Mouse (Mus musculus): ENCODE data around the gene Aldh1l2.
"Not testable (repeated sequence)": the region's sequence is repeated elsewhere in the genome, so short reads cannot be mapped to it uniquely, and the experiment has no call there.

The Aldh1l2 gene

GRCm38 (mm10) chr10:83533910-83534283, at the start of gene Aldh1l2:
Gene Aldh1l2 (minus strand): TSS chr10:83534140.
- DNase-seq (ENCODE audit: extremely low spot score, low read depth, low spot score) = no peak

GRCm38 (mm10) chr10:83565449-83566441, 31.8 kb upstream of the Aldh1l2 start:
- no peak for DNase-seq (ENCODE audit: extremely low spot score, low read depth, low spot score)

GRCm38 (mm10) chr10:83563005-83563404, 29.1 kb upstream of the Aldh1l2 start:
- no peak for DNase-seq (ENCODE audit: extremely low spot score, low read depth, low spot score)

GRCm38 (mm10) chr10:83545341-83545740, 11.4 kb upstream of the Aldh1l2 start:
- DNase-seq (ENCODE audit: extremely low spot score, low read depth, low spot score) = no peak

- no peak for DNase-seq (ENCODE audit: extremely low spot score, low read depth, low spot score)
Observed at GRCm38 (mm10) chr10:83544103-83544479, 10.2 kb upstream of the Aldh1l2 start.

GRCm38 (mm10) chr10:83543439-83544102, 9.6 kb upstream of the Aldh1l2 start, which contains the start of gene Washc4:
Gene Washc4 (plus strand): TSS chr10:83543752.
- DNase-seq (ENCODE audit: extremely low spot score, low read depth, low spot score) = peak; percentile 39

GRCm38 (mm10) chr10:83542241-83542640, 8.3 kb upstream of the Aldh1l2 start:
- DNase-seq (ENCODE audit: extremely low spot score, low read depth, low spot score) = no peak

GRCm38 (mm10) chr10:83540092-83540491, 6.2 kb upstream of the Aldh1l2 start:
- DNase-seq (ENCODE audit: extremely low spot score, low read depth, low spot score) = no peak

GRCm38 (mm10) chr10:83539311-83539980, 5.5 kb upstream of the Aldh1l2 start:
- DNase-seq (ENCODE audit: extremely low spot score, low read depth, low spot score) = no peak

GRCm38 (mm10) chr10:83536436-83536835, 2.5 kb upstream of the Aldh1l2 start:
- no peak for DNase-seq (ENCODE audit: extremely low spot score, low read depth, low spot score)

- DNase-seq (ENCODE audit: extremely low spot score, low read depth, low spot score) = no peak
Observed at GRCm38 (mm10) chr10:83533258-83533909, 556 bp downstream of the Aldh1l2 start.

- no peak for DNase-seq (ENCODE audit: extremely low spot score, low read depth, low spot score)
Observed at GRCm38 (mm10) chr10:83530384-83530967, 3.5 kb downstream of the Aldh1l2 start.

GRCm38 (mm10) chr10:83524238-83524637, 9.7 kb downstream of the Aldh1l2 start:
- DNase-seq (ENCODE audit: extremely low spot score, low read depth, low spot score) = not testable (repeated sequence)

- DNase-seq (ENCODE audit: extremely low spot score, low read depth, low spot score) = no peak
Observed at GRCm38 (mm10) chr10:83520990-83521389, 12.9 kb downstream of the Aldh1l2 start.

- DNase-seq (ENCODE audit: extremely low spot score, low read depth, low spot score) = no peak
Observed at GRCm38 (mm10) chr10:83513736-83514135, 20.2 kb downstream of the Aldh1l2 start.

- no peak for DNase-seq (ENCODE audit: extremely low spot score, low read depth, low spot score)
Observed at GRCm38 (mm10) chr10:83511304-83511703, 22.6 kb downstream of the Aldh1l2 start.

- no peak for DNase-seq (ENCODE audit: extremely low spot score, low read depth, low spot score)
Observed at GRCm38 (mm10) chr10:83508962-83509660, 24.8 kb downstream of the Aldh1l2 start.

- DNase-seq (ENCODE audit: extremely low spot score, low read depth, low spot score) = no peak
Observed at GRCm38 (mm10) chr10:83497321-83497720, 36.6 kb downstream of the Aldh1l2 start.

- DNase-seq (ENCODE audit: extremely low spot score, low read depth, low spot score) = no peak
Observed at GRCm38 (mm10) chr10:83490506-83490905, 43.4 kb downstream of the Aldh1l2 start.

- no peak for DNase-seq (ENCODE audit: extremely low spot score, low read depth, low spot score)
Observed at GRCm38 (mm10) chr10:83477286-83477685, 56.7 kb downstream of the Aldh1l2 start.
